Mouse (Mus musculus) cerebellum, adult 2 months (tissue): ENCODE measurements at regions not wholly inside any gene's neighbourhood (a gene's known extent, or its start where the extent isn't known, plus 50 kb on each side); places are given as distances from the start of the nearest gene placed in this dataset.

Experiments used
- CTCF ChIP-seq: fragments of 200-500 bp; IDR thresholded peaks from 2 replicates; pipeline ENCODE4 v1.5.1; 2011; ENCODE audit warnings: low read depth, mild to moderate bottlenecking, control low read depth, low read length, moderate library complexity, borderline replicate concordance; ENCODE audit not compliant: insufficient read depth
- POLR2A ChIP-seq: fragments of 200-500 bp; IDR thresholded peaks from 2 replicates; pipeline ENCODE4 v1.6.1; 2011; ENCODE audit warnings: low read length, control low read depth, borderline replicate concordance; ENCODE audit not compliant: insufficient read depth

DNA sequence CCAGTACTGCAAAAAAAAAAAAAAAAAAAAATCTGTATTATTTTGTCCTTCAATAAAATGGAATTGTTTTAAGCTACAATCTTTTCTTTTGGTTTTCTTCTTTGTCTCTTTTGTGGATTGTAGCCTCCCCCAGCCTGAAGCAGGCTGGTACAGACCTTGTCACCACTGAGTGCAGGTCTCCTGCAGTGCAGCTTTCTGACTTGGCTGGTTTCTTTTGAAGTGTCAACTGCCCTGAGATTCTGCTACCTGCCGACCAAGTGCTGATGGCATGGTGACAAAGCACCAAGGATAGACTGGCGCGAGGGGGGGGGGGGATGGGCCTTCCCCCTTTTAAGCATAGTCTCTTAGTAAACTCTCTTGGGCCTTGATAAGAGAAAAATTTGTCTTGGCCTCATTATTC is 116.2 kb upstream of the Cnksr3 start:
- TF ChIP-seq POLR2A, result no peak
- TF ChIP-seq CTCF, result no peak
